In genomic region chr11:108606836-108607235, GRCm38 (mm10) we compare ENCODE assay signal across 23 mouse cellular contexts.
DNase-seq lines count a peak whose midpoint lies in the region; ATAC-seq and TF ChIP-seq lines count a peak whose summit lies in the region.
"Had no signal": no experiment of that assay in that cellular context is flagged by ENCODE, and none has a peak within 500 bp of the region (broad histone marks: within the 10 kb centered on the region; RNA-seq: fewer than 3 reads in every experiment).

No protein-coding gene starts in this region.

- DNase-seq in forebrain, embryonic 10.5 days (ENCODE audit: extremely low spot score, low spot score): no peak
- no peak for DNase-seq in forebrain, embryonic 11.5 days (ENCODE audit: low spot score)
- DNase-seq in left cerebral cortex, postnatal 4 days: peak; percentile 4
- DNase-seq in left cerebral cortex, adult 18-20 months (ENCODE audit: low spot score in 2 of 2): no peak
- DNase-seq in midbrain, embryonic 11.5 days (ENCODE audit: low spot score, missing footprints): peak; percentile 74
- no peak for DNase-seq in kidney, adult 8-10 months
- DNase-seq in lung, adult 2 months: no peak
- DNase-seq in gastrocnemius, postnatal 25 days: no peak
- DNase-seq: cerebellum, adult 9-11 months; gastrocnemius, postnatal 10 days; heart, adult 2 months; heart, postnatal 36 days; kidney, postnatal 4 days; liver, postnatal 0 days; thymus, adult 18-20 months; thymus, postnatal 4 days had no signal

- no peak overlapping the region for H3K4me2 ChIP-seq in forebrain, embryonic 11.5 days (ENCODE audit: low read depth, low read length, severe bottlenecking)
- peak overlapping the region; percentile 24; the same call in 1 of the 2 replicates for H3K4me2 ChIP-seq in midbrain, embryonic 11.5 days
- H3K4me2 ChIP-seq: embryonic facial prominence, embryonic 12.5 days; kidney, embryonic 15.5 days; stomach, embryonic 15.5 days had no signal

- H3K9me3 ChIP-seq in forebrain, embryonic 10.5 days: no peaks in the 10 kb centered on the region
- no peaks in the 10 kb centered on the region for H3K9me3 ChIP-seq in forebrain, embryonic 11.5 days (ENCODE audit: control insufficient read depth, low read length)
- no peaks in the 10 kb centered on the region for H3K9me3 ChIP-seq in midbrain, embryonic 11.5 days (ENCODE audit: control insufficient read depth, low read length)
- H3K9me3 ChIP-seq: embryonic facial prominence, embryonic 12.5 days; kidney, embryonic 15.5 days; megakaryocyte, embryonic 14.5 days; stomach, embryonic 15.5 days had no signal

- no peaks in the 10 kb centered on the region for H3K36me3 ChIP-seq in forebrain, embryonic 10.5 days (replicated peaks)
- H3K36me3 ChIP-seq in forebrain, embryonic 11.5 days (ENCODE audit: control insufficient read depth, insufficient read depth, low read length): no peaks in the 10 kb centered on the region
- no peaks in the 10 kb centered on the region for H3K36me3 ChIP-seq in midbrain, embryonic 11.5 days (ENCODE audit: control insufficient read depth, insufficient read depth, low read length)
- H3K36me3 ChIP-seq: embryonic facial prominence, embryonic 12.5 days; kidney, embryonic 15.5 days; stomach, embryonic 15.5 days had no signal

- peak overlapping the region; percentile 26; the same call in 1 of the 2 replicates for H3K27ac ChIP-seq in forebrain, embryonic 10.5 days
- H3K27ac ChIP-seq in forebrain, embryonic 11.5 days (ENCODE audit: low read depth, low read length): no peak overlapping the region
- no peak overlapping the region for H3K27ac ChIP-seq in midbrain, embryonic 11.5 days (ENCODE audit: low read depth, low read length)
- H3K27ac ChIP-seq: embryonic facial prominence, embryonic 12.5 days; heart, adult 2 months; kidney, embryonic 15.5 days; stomach, embryonic 15.5 days had no signal

- ATAC-seq in forebrain, embryonic 11.5 days (replicated peaks; ENCODE audit: low FRiP score): no peak
- ATAC-seq in midbrain, embryonic 11.5 days (ENCODE audit: low FRiP score): peak; percentile 41; the same call in 1 of the 2 replicates
- ATAC-seq: intestine, embryonic 16.5 days; liver, postnatal 0 days had no signal

- H3K4me1 ChIP-seq in forebrain, embryonic 10.5 days: peaks cover 19% of the 10 kb centered on the region
- 0 out of 2 replicates have a peak, but pooled peaks cover 2% of the 10 kb centered on the region for H3K4me1 ChIP-seq in forebrain, embryonic 11.5 days (replicated peaks; ENCODE audit: control insufficient read depth, insufficient read depth, low read length)
- H3K4me1 ChIP-seq in midbrain, embryonic 11.5 days (ENCODE audit: control insufficient read depth, insufficient read depth, low read length): no peaks in the 10 kb centered on the region
- no peaks in the 10 kb centered on the region for H3K4me1 ChIP-seq in lung, adult 2 months (ENCODE audit: control insufficient read depth, insufficient read depth, low read length)
- H3K4me1 ChIP-seq: embryonic facial prominence, embryonic 12.5 days; kidney, embryonic 15.5 days; megakaryocyte, embryonic 14.5 days; stomach, embryonic 15.5 days had no signal

- H3K9ac ChIP-seq in forebrain, embryonic 11.5 days (ENCODE audit: low read length): no peak overlapping the region
- H3K9ac ChIP-seq in midbrain, embryonic 11.5 days (ENCODE audit: low read length): peak overlapping the region; percentile 1; the same call in 1 of the 2 replicates
- H3K9ac ChIP-seq: embryonic facial prominence, embryonic 12.5 days; kidney, embryonic 15.5 days; liver, postnatal 0 days; stomach, embryonic 15.5 days had no signal

- intact Hi-C loops in left cerebral cortex, postnatal 4 days (cut with DNase I): no loop called here

- TF ChIP-seq CTCF in lung, adult 2 months (IDR thresholded peaks at IDR 0.05; ENCODE audit: insufficient read depth, low read length): no peak

- H3K27me3 ChIP-seq in forebrain, embryonic 10.5 days (ENCODE audit: poor library complexity, severe bottlenecking): 0 out of 2 replicates have a peak, but pooled peaks cover 3% of the 10 kb centered on the region
- no peaks in the 10 kb centered on the region for H3K27me3 ChIP-seq in forebrain, embryonic 11.5 days (ENCODE audit: control insufficient read depth, insufficient read depth, low read length)
- no peaks in the 10 kb centered on the region for H3K27me3 ChIP-seq in midbrain, embryonic 11.5 days (ENCODE audit: control insufficient read depth, insufficient read depth, low read length)
- H3K27me3 ChIP-seq: embryonic facial prominence, embryonic 12.5 days; kidney, embryonic 15.5 days; megakaryocyte, embryonic 14.5 days; stomach, embryonic 15.5 days had no signal

- TF ChIP-seq POLR2A in lung, adult 2 months (IDR thresholded peaks at IDR 0.05; ENCODE audit: borderline replicate concordance, extremely low read depth, low read depth, low read length): no peak

- peak overlapping the region; percentile 12; the same call in 1 of the 2 replicates for H3K4me3 ChIP-seq in forebrain, embryonic 10.5 days
- no peak overlapping the region for H3K4me3 ChIP-seq in forebrain, embryonic 11.5 days (ENCODE audit: low read depth, low read length)
- H3K4me3 ChIP-seq in midbrain, embryonic 11.5 days (ENCODE audit: low read depth, low read length): no peak overlapping the region
- no peak overlapping the region for H3K4me3 ChIP-seq in lung, adult 2 months (replicated peaks; ENCODE audit: extremely low read depth, low read depth, low read length)
- H3K4me3 ChIP-seq: embryonic facial prominence, embryonic 12.5 days; erythroblast, embryonic 14.5 days; heart, adult 2 months; kidney, embryonic 15.5 days; megakaryocyte, embryonic 14.5 days; myocyte; stomach, embryonic 15.5 days had no signal

Comparison
In these comparisons a context has a peak if more than half of its experiments do, and no peak if none do; other contexts are left out.
1. DNase-seq: peak in left cerebral cortex, postnatal 4 days (single experiment) and midbrain, embryonic 11.5 days (single experiment); none in forebrain, embryonic 10.5 days (single experiment), forebrain, embryonic 11.5 days (single experiment), left cerebral cortex, adult 18-20 months (0 of 2), kidney, adult 8-10 months (0 of 2), lung, adult 2 months (single experiment) and gastrocnemius, postnatal 25 days (single experiment).